Mouse (Mus musculus) forebrain, embryonic 12.5 days (tissue): Measurements from ENCODE around the gene Il1r1. TPM values are rescaled to one million over a fixed set of nuclear protein-coding genes. Genes with fewer than 3 reads are reported as not detected.
"Not testable (repeated sequence)": the region's sequence is repeated elsewhere in the genome, so short reads cannot be mapped to it uniquely, and the experiment has no call there.

Experiments
- ATAC-seq: fragments of 200-750 bp; cut with Nextera tagmentation; 2 replicates; pipeline ENCODE4 v1.8.0; 2017; ENCODE audit warnings: moderate TSS enrichment; ENCODE audit not compliant: low FRiP score
- H3K27ac ChIP-seq: fragments of 300-500 bp; sonication (generic); 2 replicates; pipeline ENCODE4 v1.5.1; 2016; ENCODE audit warnings: mild to moderate bottlenecking
- H3K27me3 ChIP-seq: fragments of 300-500 bp; sonication (generic); 2 replicates; pipeline ENCODE4 v1.6.1; 2016; ENCODE audit warnings: mild to moderate bottlenecking
- H3K36me3 ChIP-seq: fragments of 300-500 bp; sonication (generic); replicated peaks from 2 replicates; pipeline ENCODE4 v1.6.1; 2016; ENCODE audit warnings: mild to moderate bottlenecking
- H3K4me1 ChIP-seq: fragments of 300-500 bp; sonication (generic); 2 replicates; pipeline ENCODE4 v1.6.1; 2016
- H3K4me2 ChIP-seq: fragments of 300-500 bp; sonication (generic); 2 replicates; pipeline ENCODE4 v1.6.1; 2016; ENCODE audit warnings: mild to moderate bottlenecking, moderate library complexity
- H3K4me3 ChIP-seq: fragments of 300-500 bp; sonication (generic); replicated peaks from 2 replicates; pipeline ENCODE4 v1.5.1; 2016; ENCODE audit warnings: mild to moderate bottlenecking
- H3K9ac ChIP-seq: fragments of 300-500 bp; sonication (generic); 2 replicates; pipeline ENCODE4 v1.6.1; 2016; ENCODE audit warnings: mild to moderate bottlenecking
- H3K9me3 ChIP-seq: fragments of 300-500 bp; sonication (generic); 2 replicates; pipeline ENCODE4 v1.6.1; 2016
- WGBS: fragments of 180-500 bp; shearing (Covaris S2); methylation state at CpG from one replicate; pipeline ENCODE4 v1.1.7; 2016; 5-methylcytosine and 5-hydroxymethylcytosine counted together
- polyA plus RNA-seq: library from polyadenylated mRNA; unstranded; fragments of >200 nt; fragmentation: Nextera tagmentation; extraction: Ambion mirVana; gene quantifications from 2 replicates; pipeline ENCODE4 v1.2.1, GENCODE M21; 2016

The Il1r1 gene
- polyA plus RNA-seq, 1 experiment from 2014 or later, result 0.77 TPM

GRCm38 (mm10) chr1:40278720-40279119 is 53.8 kb downstream of the Il1r1 start:
- H3K4me1 ChIP-seq, result no peaks in the 10 kb centered on the region
- H3K9ac ChIP-seq, result no peak overlapping the region
- no peak for ATAC-seq
- no peak overlapping the region for H3K4me2 ChIP-seq
- H3K36me3 ChIP-seq, result no peaks in the 10 kb centered on the region
- H3K4me3 ChIP-seq, result no peak overlapping the region
- H3K27ac ChIP-seq, result no peak overlapping the region
- H3K9me3 ChIP-seq, result no peaks in the 10 kb centered on the region
- no peaks in the 10 kb centered on the region for H3K27me3 ChIP-seq
- 86% methylated on average over 2 of the region's 2 CpGs for WGBS

DNA sequence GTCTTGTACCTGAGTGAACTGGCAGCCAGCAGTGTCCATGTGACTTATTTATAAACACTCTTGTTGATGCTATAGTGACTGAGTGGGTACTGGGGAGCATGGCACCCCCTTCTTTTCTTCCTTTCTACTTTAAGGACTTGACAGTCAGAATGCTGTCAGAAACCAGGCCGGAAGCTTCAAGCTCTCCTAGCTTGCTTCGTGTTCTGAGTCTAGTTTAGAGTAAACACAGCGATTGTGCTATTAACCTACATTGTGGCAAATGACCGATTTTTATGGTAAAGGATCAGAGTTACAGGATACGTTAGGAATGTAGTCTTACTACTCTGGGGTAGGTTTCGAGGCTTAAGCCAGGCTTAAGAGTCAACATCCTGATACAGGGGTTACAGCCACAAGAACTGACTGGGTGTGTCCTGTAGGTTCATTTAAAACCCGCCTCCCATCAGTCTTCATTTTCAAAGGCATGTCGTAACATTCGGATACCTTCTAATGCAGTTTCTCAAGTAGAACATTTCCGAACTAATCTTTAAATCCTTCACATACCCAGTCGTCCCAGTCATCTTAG is 54.4 kb downstream of the Il1r1 start:
- WGBS, result 89% methylated on average over 11 of the region's 11 CpGs
- Histone ChIP-seq H3K4me2 (no peak overlapping the region), H3K4me3 (no peak overlapping the region), H3K9ac (no peak overlapping the region), H3K9me3 (no peaks in the 10 kb centered on the region), H3K36me3 (no peaks in the 10 kb centered on the region), H3K27ac (no peak overlapping the region), H3K27me3 (no peaks in the 10 kb centered on the region), H3K4me1 (no peaks in the 10 kb centered on the region)
- ATAC-seq, result no peak

DNA sequence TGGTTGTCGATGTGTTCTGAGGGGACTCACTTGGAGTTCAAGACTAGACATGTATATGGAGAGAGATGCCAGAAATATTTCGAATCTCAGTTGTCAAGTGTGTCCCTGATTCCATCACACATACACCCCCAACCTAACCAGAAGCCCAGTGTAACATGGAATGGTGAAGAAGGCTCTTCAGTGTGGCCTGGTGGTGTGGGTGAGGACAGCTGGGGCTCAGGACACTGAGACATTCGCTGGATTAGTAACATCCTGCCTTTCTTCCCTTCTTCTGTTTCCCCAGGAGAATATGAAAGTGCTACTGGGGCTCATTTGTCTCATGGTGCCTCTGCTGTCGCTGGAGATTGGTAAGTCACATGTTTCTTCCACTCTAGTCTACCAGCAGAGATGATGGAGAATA is 57.1 kb downstream of the Il1r1 start:
- no peaks in the 10 kb centered on the region for H3K36me3 ChIP-seq

DNA sequence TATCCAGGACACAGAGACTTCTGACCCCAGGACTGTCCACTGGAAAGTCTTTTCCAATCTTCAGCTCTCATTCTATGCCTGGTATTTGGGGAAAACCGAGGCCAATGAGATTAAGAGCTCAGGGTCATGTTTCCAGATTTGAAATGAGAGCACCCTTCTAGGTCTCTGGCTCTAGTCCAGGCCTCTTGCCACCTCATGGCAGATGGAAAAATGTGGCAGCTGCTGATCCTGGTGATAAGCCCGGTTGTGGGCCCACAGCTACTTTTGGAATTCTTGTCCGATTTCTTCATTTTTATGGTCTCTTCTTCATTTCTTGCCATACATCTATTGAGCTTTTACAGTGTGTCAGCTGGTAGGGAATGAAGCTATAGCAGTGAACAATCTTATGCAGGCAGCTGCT is 57.5 kb downstream of the Il1r1 start:
- H3K4me3 ChIP-seq, result no peak overlapping the region
- no peaks in the 10 kb centered on the region for H3K36me3 ChIP-seq
- 82% methylated on average over 3 of the region's 3 CpGs for WGBS
- no peak overlapping the region for H3K9ac ChIP-seq
- no peak overlapping the region for H3K27ac ChIP-seq
- H3K4me2 ChIP-seq, result no peak overlapping the region
- H3K27me3 ChIP-seq, result no peaks in the 10 kb centered on the region
- H3K4me1 ChIP-seq, result no peaks in the 10 kb centered on the region
- no peaks in the 10 kb centered on the region for H3K9me3 ChIP-seq
- no peak for ATAC-seq

More for the DNA sequence above, 57.1 kb downstream of the Il1r1 start:
- H3K9me3 ChIP-seq, result no peaks in the 10 kb centered on the region
- ATAC-seq, result no peak
- 75% methylated on average over 4 of the region's 4 CpGs for WGBS
- no peak overlapping the region for H3K27ac ChIP-seq
- no peak overlapping the region for H3K4me2 ChIP-seq
- H3K4me1 ChIP-seq, result no peaks in the 10 kb centered on the region
- no peak overlapping the region for H3K9ac ChIP-seq
- no peaks in the 10 kb centered on the region for H3K27me3 ChIP-seq
- H3K4me3 ChIP-seq, result no peak overlapping the region

DNA sequence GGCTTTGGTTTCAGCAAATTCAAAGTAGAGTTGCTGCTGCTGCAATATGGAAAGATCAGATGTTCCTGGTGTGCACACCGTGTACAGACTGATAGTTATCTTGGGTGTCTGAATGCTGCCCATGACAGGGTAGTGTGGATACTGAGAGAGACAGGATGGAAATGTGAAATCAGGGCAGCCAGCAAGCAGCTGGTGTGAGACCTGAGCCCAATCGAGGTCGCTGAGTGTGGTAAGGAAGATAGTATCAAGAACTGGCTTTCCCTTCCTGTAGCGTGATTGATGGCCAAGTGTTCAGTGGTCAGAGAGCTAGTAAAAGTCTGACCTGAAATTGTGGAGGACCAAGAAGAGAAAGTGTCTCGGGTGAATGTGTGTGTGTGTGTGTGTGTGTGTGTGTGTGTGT is 59.1 kb downstream of the Il1r1 start:
- no peak overlapping the region for H3K27ac ChIP-seq
- WGBS, result 86% methylated on average over 5 of the region's 5 CpGs

DNA sequence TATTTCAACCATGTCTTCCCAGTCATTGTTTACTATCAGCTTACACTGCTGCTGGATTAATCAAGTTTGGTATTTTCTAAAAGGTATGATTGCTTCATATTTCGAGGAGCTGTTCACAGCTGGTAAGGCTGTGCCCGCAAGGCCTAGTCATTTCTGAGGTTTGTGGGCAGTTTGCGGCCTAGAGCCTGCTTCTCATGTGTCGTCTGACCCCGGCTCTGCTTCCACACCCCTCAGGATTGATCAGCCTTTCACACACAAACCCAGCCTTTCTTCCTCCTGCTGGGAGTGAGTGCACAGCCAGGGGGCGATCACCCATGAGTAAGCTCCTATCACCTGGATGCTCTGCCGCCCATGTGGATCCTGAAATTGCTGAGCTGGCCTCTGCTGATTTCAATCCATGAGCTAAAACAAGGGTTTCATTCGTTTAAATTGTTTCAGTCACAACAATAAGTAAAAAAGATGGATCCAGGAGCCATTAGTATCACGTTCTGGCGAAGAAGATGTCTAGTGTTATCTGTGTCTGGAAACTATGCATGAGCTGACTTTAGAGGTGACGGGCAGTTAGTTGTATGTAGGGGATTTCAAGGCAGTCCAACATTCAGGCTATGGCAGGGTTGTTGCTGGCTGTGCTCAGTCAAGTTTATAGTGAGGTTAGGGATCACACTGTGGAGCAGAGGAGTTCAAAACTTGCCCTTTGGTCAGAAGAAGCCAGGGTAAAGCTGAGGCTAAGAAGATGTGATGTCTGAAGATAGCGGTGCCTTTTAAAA is 65.8 kb downstream of the Il1r1 start:
- no peak overlapping the region for H3K4me2 ChIP-seq
- no peaks in the 10 kb centered on the region for H3K9me3 ChIP-seq
- H3K36me3 ChIP-seq, result no peaks in the 10 kb centered on the region
- H3K4me1 ChIP-seq, result no peaks in the 10 kb centered on the region
- no peak overlapping the region for H3K27ac ChIP-seq
- no peak overlapping the region for H3K4me3 ChIP-seq
- no peak overlapping the region for H3K9ac ChIP-seq
- no peak for ATAC-seq
- WGBS, result 70% methylated on average over 12 of the region's 12 CpGs
- H3K27me3 ChIP-seq, result no peaks in the 10 kb centered on the region

More for the DNA sequence above, 59.1 kb downstream of the Il1r1 start:
- Histone ChIP-seq H3K4me2 (no peak overlapping the region), H3K4me1 (no peaks in the 10 kb centered on the region), H3K4me3 (no peak overlapping the region), H3K36me3 (no peaks in the 10 kb centered on the region), H3K9me3 (no peaks in the 10 kb centered on the region), H3K27me3 (no peaks in the 10 kb centered on the region), H3K9ac (no peak overlapping the region)
- ATAC-seq, result no peak

DNA sequence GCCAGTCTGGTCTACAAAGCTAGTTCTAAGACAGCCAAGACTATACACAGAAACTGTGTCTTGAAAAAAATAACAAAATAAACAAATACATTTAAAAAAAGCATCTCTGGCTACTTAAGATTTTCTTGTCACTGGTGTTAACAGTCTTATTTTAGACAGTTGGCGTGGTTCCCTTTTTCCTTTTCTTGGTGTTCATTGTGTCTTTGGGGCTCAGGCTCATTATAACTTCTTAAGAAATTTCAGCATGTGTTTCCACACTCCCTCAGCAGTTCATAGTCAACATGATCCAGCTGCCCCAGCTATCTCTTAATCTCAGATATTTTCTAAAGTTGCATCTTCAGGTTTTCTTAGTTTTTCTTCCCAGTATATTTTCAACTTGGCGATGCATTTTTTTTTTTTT is 67.4 kb downstream of the Il1r1 start:
- Histone ChIP-seq H3K27ac (no peak overlapping the region), H3K27me3 (no peaks in the 10 kb centered on the region), H3K9ac (no peak overlapping the region), H3K36me3 (no peaks in the 10 kb centered on the region), H3K4me3 (no peak overlapping the region), H3K4me1 (no peaks in the 10 kb centered on the region), H3K4me2 (no peak overlapping the region), H3K9me3 (no peaks in the 10 kb centered on the region)
- WGBS, result 87% methylated on average over 2 of the region's 2 CpGs
- no peak for ATAC-seq

- H3K27me3 ChIP-seq, result no peaks in the 10 kb centered on the region
- H3K4me2 ChIP-seq, result no peak overlapping the region
- no peak overlapping the region for H3K9ac ChIP-seq
- no peaks in the 10 kb centered on the region for H3K9me3 ChIP-seq
- no peaks in the 10 kb centered on the region for H3K4me1 ChIP-seq
- H3K36me3 ChIP-seq, result no peaks in the 10 kb centered on the region
- ATAC-seq, result no peak
- WGBS, result 92% methylated on average over 7 of the region's 7 CpGs
- H3K27ac ChIP-seq, result no peak overlapping the region
- no peak overlapping the region for H3K4me3 ChIP-seq
Measured at GRCm38 (mm10) chr1:40293891-40294290, 69.0 kb downstream of the Il1r1 start.

GRCm38 (mm10) chr1:40294824-40295223 is 69.9 kb downstream of the Il1r1 start:
- no peaks in the 10 kb centered on the region for H3K36me3 ChIP-seq
- ATAC-seq, result no peak
- H3K9ac ChIP-seq, result no peak overlapping the region
- no peak overlapping the region for H3K4me3 ChIP-seq
- H3K4me1 ChIP-seq, result no peaks in the 10 kb centered on the region
- no peak overlapping the region for H3K27ac ChIP-seq
- H3K9me3 ChIP-seq, result no peaks in the 10 kb centered on the region
- no peaks in the 10 kb centered on the region for H3K27me3 ChIP-seq
- no peak overlapping the region for H3K4me2 ChIP-seq
- WGBS, result 93% methylated on average over 9 of the region's 9 CpGs

DNA sequence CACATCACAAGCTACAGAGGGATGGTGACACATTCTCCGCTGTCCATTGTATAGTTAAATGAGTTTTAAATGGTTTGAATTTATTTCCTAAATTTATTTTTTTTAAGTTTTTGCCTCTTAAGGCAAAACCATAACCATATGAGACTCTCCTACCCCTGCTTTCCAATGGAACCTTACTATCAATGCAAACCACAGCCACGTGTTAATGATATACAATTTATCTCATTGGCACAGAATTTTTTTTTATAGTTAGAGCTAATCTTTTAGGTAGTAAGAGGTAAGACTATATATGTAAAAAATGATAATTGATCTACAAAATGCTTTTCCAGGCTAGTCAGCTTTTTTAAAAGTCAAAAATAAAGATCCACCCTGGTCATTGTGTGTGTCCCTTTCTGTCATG is 73.2 kb downstream of the Il1r1 start:
- no peak for ATAC-seq
- no peak overlapping the region for H3K4me2 ChIP-seq
- no peaks in the 10 kb centered on the region for H3K4me1 ChIP-seq
- no peaks in the 10 kb centered on the region for H3K36me3 ChIP-seq
- no peak overlapping the region for H3K4me3 ChIP-seq
- no peaks in the 10 kb centered on the region for H3K9me3 ChIP-seq
- no peak overlapping the region for H3K27ac ChIP-seq
- H3K27me3 ChIP-seq, result no peaks in the 10 kb centered on the region
- 88% methylated on average over 2 of the region's 2 CpGs for WGBS
- no peak overlapping the region for H3K9ac ChIP-seq

DNA sequence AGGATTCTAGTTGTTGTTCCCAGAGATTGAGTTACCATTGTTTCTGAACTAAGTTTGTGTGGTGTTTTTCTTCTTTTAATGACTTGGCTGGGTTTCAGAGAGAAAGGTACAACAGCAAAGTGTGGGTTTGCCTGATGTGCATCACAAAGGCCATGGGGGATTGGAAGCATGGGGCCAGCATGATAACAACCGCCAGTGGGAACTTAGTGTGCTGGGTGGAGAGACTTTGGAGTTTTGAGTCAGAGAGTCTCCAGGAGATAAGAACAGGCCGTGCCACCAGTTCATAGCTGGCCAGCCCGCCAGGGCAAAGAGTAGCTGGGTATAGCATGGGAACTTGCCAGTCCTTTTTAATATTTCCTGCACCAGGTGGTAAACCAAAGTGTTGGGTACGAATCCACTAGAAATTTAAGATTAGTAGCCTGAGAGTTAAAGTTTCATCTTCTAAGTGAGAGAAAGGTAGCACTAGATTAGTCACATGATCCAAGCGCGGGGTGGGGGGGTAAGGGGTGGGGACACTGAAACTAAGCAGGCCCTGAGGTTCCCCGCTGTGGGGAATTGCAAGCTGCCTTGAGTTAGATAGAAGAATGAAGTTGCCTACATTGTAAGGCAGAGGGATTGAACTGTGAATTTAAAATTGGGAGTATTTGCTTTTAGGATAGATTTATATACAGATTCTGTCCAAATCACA is 78.4 kb downstream of the Il1r1 start:
- ATAC-seq, result no peak
- H3K4me3 ChIP-seq, result no peak overlapping the region
- H3K27me3 ChIP-seq, result no peaks in the 10 kb centered on the region
- H3K9ac ChIP-seq, result no peak overlapping the region
- no peaks in the 10 kb centered on the region for H3K9me3 ChIP-seq
- H3K36me3 ChIP-seq, result no peaks in the 10 kb centered on the region
- WGBS, result 61% methylated on average over 7 of the region's 7 CpGs
- no peak overlapping the region for H3K27ac ChIP-seq
- no peaks in the 10 kb centered on the region for H3K4me1 ChIP-seq
- no peak overlapping the region for H3K4me2 ChIP-seq

GRCm38 (mm10) chr1:40304321-40304720 is 79.4 kb downstream of the Il1r1 start:
- H3K36me3 ChIP-seq, H3K4me2 ChIP-seq, H3K9me3 ChIP-seq, H3K4me1 ChIP-seq, H3K4me3 ChIP-seq, H3K27me3 ChIP-seq, H3K27ac ChIP-seq, ATAC-seq, H3K9ac ChIP-seq: not testable (repeated sequence)
- WGBS, result 60% methylated on average over 4 of the region's 4 CpGs

DNA sequence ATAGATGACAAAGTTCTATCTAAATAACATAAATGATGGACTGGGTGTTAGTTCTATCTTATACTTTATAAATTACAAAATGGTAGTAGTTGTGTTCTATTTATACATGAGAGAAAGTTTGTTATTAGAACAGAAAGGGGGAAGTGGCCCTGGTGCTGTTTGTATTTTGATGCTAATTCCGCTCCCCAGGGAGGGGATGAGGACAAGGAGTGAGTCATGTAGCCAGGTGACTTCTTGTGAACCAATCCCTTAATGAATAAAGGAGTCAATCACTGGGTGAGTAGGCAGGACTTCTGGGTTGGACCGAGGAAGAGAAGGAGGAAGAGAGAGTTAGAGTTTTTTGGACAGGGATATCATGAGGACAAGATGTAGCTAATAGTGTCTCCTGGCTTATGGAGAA is 81.2 kb downstream of the Il1r1 start:
- Histone ChIP-seq H3K27ac (no peak overlapping the region), H3K36me3 (no peaks in the 10 kb centered on the region), H3K9ac (no peak overlapping the region), H3K4me1 (no peaks in the 10 kb centered on the region), H3K9me3 (no peaks in the 10 kb centered on the region), H3K4me3 (no peak overlapping the region), H3K27me3 (no peaks in the 10 kb centered on the region), H3K4me2 (no peak overlapping the region)
- ATAC-seq, result no peak
- 83% methylated on average over 2 of the region's 2 CpGs for WGBS
